Mouse (Mus musculus): Measurements from ENCODE around the gene Prx. TPM values are rescaled to one million over a fixed set of nuclear protein-coding genes. Genes with fewer than 3 reads are reported as not detected.
"Not testable (repeated sequence)": the region's sequence is repeated elsewhere in the genome, so short reads cannot be mapped to it uniquely, and the experiment has no call there.

Prx gene
- total and polyA plus RNA-seq, 2 experiments from 2014 or later: 1.5 to 3.2 TPM

DNA sequence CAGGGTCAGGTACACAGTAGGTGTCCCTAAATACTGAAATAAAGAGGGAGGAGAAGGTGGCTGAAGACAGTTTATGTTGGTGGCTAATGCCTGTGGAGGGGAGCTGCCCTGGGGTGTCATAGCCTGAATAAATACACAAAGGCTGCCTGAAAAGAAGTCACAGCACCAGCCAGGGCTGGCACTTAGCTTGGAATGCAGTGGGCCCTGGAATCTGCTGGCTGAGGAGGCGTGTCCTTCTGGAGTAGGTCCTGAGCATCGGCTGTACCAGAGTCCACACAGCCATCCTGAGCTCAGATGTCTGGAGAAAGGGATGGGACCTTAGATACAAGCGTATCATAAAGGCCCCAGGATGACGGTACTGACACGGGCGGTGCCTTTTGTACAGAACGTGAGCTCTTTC is 7.3 kb upstream of the Prx start:
- WGBS: 83% methylated on average over 7 of the region's 7 CpGs
- no peak overlapping the region for H3K4me3 ChIP-seq (ENCODE audit: low read depth, low read length)
- no peaks in the 10 kb centered on the region for H3K9me3 ChIP-seq (ENCODE audit: low read length)
- no peak overlapping the region for H3K4me2 ChIP-seq (ENCODE audit: low read depth, low read length, poor library complexity, severe bottlenecking)
- no peaks in the 10 kb centered on the region for H3K4me1 ChIP-seq (ENCODE audit: insufficient read depth, low read length)
- no peak for TF ChIP-seq CTCF (IDR thresholded peaks at IDR 0.05)
- DNase-seq (ENCODE audit: low spot score): no peak
- H3K36me3 ChIP-seq (ENCODE audit: insufficient read depth, low read length): no peaks in the 10 kb centered on the region
- no peaks in the 10 kb centered on the region for H3K27me3 ChIP-seq (ENCODE audit: insufficient read depth, low read length)
- no peak overlapping the region for H3K9ac ChIP-seq (replicated peaks; ENCODE audit: low read length, poor library complexity, severe bottlenecking)
- ATAC-seq (ENCODE audit: low FRiP score): no peak
- H3K27ac ChIP-seq (ENCODE audit: low read depth, low read length): no peak overlapping the region

DNA sequence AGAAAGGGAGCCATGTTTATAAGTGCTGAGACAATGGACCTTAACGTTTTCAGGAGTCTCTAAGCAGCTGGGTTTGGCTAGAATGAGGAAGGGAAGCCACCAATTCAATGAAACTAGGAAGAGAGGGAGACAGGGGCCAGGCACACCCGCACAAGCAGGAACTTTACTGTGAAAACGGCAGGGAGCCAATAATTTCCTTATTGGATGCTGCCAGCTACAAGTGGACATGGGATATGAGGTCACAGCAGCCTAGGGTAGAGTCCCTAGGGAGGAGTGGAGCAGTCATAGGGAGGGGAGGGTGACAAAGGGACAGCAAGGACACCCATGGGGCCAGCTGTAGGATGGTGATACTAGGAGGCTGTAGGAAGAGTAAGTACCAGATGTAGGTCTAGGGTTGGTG is 6.1 kb upstream of the Prx start:
- H3K27ac ChIP-seq (ENCODE audit: low read depth, low read length): no peak overlapping the region
- H3K36me3 ChIP-seq (ENCODE audit: insufficient read depth, low read length): no peaks in the 10 kb centered on the region
- no peak overlapping the region for H3K4me3 ChIP-seq (ENCODE audit: low read depth, low read length)
- no peak overlapping the region for H3K4me2 ChIP-seq (ENCODE audit: low read depth, low read length, poor library complexity, severe bottlenecking)
- TF ChIP-seq CTCF (IDR thresholded peaks at IDR 0.05): no peak
- DNase-seq (ENCODE audit: low spot score) (no peak), ATAC-seq (ENCODE audit: low FRiP score) (no peak)
- 69% methylated on average over 3 of the region's 3 CpGs for WGBS
- no peaks in the 10 kb centered on the region for H3K27me3 ChIP-seq (ENCODE audit: insufficient read depth, low read length)
- H3K4me1 ChIP-seq (ENCODE audit: insufficient read depth, low read length): no peaks in the 10 kb centered on the region
- no peak overlapping the region for H3K9ac ChIP-seq (replicated peaks; ENCODE audit: low read length, poor library complexity, severe bottlenecking)
- no peaks in the 10 kb centered on the region for H3K9me3 ChIP-seq (ENCODE audit: low read length)

DNA sequence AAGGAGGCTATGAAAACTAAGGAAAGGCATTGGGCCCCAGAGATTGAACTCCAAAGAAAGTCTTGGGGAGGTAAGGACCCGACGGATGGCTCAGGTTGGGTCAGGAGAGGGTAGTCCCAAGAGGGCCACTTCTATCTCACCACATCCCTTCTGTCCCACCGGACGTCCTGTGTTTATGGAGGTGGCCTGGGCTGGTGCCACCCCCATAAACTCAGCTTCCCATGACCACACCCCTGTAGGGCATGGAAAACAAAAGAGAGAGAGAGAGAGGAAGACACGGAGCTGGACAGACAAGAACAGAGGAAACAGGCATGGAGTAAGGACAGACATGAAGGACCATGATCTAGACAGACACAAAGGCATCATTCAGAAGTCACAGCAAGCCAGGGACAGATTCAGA is 5.7 kb upstream of the Prx start:
- no peak for ATAC-seq (ENCODE audit: low FRiP score)
- Histone ChIP-seq H3K4me3 (ENCODE audit: low read depth, low read length) (no peak overlapping the region), H3K9ac (replicated peaks; ENCODE audit: low read length, poor library complexity, severe bottlenecking) (no peak overlapping the region), H3K36me3 (ENCODE audit: insufficient read depth, low read length) (no peaks in the 10 kb centered on the region), H3K4me1 (ENCODE audit: insufficient read depth, low read length) (no peaks in the 10 kb centered on the region), H3K4me2 (ENCODE audit: low read depth, low read length, poor library complexity, severe bottlenecking) (no peak overlapping the region), H3K9me3 (ENCODE audit: low read length) (no peaks in the 10 kb centered on the region), H3K27me3 (ENCODE audit: insufficient read depth, low read length) (no peaks in the 10 kb centered on the region), H3K27ac (ENCODE audit: low read depth, low read length) (no peak overlapping the region)
- no peak for DNase-seq (ENCODE audit: low spot score)
- WGBS: 89% methylated on average over 5 of the region's 5 CpGs
- TF ChIP-seq CTCF (IDR thresholded peaks at IDR 0.05): no peak

DNA sequence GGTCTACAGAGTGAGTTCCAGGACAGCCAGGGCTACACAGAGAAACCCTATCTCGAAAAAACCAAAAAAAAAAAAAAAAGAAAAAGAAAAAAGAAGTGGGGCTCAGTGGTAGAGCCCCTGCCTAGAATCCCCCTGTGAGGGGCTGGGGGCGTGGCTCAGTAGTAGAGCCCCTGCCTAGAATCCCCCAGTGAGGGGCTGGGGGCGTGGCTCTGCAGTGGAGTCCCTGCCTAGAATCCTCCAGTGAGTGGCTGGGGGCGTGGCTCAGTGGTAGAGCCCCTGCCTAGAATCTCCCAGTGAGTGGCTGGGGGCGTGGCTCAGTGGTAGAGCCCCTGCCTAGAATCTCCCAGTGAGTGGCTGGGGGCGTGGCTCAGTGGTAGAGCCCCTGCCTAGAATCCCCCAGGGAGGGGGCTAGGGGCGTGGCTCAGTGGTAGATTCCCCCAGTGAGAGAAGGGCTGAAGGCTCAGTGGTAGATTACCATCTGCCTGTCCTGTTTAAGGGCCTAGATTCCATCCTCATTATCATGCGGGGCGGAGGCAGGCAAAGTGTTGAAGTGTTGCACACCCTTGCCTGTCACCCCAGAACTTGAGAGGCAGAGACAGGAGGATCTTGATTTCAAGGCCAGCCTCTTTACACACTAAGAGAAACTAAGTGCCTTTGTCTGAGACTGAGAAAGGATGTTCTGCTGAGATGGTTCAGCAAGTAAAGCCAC is 4.3 kb upstream of the Prx start:
- H3K9ac ChIP-seq (replicated peaks; ENCODE audit: low read length, poor library complexity, severe bottlenecking); H3K27ac ChIP-seq (ENCODE audit: low read depth, low read length); H3K4me1 ChIP-seq (ENCODE audit: insufficient read depth, low read length); H3K4me3 ChIP-seq (ENCODE audit: low read depth, low read length); DNase-seq (ENCODE audit: low spot score); H3K36me3 ChIP-seq (ENCODE audit: insufficient read depth, low read length); H3K4me2 ChIP-seq (ENCODE audit: low read depth, low read length, poor library complexity, severe bottlenecking); H3K27me3 ChIP-seq (ENCODE audit: insufficient read depth, low read length); H3K9me3 ChIP-seq (ENCODE audit: low read length); ATAC-seq (ENCODE audit: low FRiP score): not testable (repeated sequence)
- 83% methylated on average over 8 of the region's 9 CpGs for WGBS

DNA sequence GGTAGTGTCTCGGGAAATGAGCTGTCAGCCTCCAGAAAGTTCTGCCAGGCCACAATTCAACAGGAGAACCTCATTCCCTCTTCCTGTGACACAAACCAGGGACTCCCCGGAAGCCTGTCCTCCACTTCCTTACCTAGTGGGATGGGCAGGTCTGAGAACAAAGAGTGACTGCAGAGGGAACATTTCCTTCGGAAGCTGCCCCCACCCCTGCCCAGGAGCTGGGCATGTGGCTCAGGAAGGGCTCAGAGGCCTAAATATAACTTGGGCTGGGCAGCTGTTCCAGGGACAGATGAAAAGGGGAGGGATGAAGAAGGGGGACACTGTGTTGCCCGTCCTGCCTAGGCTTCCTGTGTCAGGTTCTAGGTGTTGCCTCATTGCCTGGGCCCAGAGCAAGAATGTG is 2.5 kb downstream of the Prx start:
- DNase-seq (ENCODE audit: low spot score) (no peak), ATAC-seq (ENCODE audit: low FRiP score) (no peak)
- no peak overlapping the region for H3K27ac ChIP-seq (ENCODE audit: low read depth, low read length)
- WGBS: 83% methylated on average over 4 of the region's 4 CpGs
- H3K9ac ChIP-seq (replicated peaks; ENCODE audit: low read length, poor library complexity, severe bottlenecking): no peak overlapping the region
- no peaks in the 10 kb centered on the region; the same call in 1 of the 2 replicates for H3K4me1 ChIP-seq (ENCODE audit: insufficient read depth, low read length)
- TF ChIP-seq CTCF (IDR thresholded peaks at IDR 0.05): no peak
- H3K36me3 ChIP-seq (ENCODE audit: insufficient read depth, low read length): no peaks in the 10 kb centered on the region
- H3K4me2 ChIP-seq (ENCODE audit: low read depth, low read length, poor library complexity, severe bottlenecking): no peak overlapping the region
- H3K9me3 ChIP-seq (ENCODE audit: low read length): no peaks in the 10 kb centered on the region
- no peaks in the 10 kb centered on the region for H3K27me3 ChIP-seq (ENCODE audit: insufficient read depth, low read length)
- H3K4me3 ChIP-seq (ENCODE audit: low read depth, low read length): no peak overlapping the region

DNA sequence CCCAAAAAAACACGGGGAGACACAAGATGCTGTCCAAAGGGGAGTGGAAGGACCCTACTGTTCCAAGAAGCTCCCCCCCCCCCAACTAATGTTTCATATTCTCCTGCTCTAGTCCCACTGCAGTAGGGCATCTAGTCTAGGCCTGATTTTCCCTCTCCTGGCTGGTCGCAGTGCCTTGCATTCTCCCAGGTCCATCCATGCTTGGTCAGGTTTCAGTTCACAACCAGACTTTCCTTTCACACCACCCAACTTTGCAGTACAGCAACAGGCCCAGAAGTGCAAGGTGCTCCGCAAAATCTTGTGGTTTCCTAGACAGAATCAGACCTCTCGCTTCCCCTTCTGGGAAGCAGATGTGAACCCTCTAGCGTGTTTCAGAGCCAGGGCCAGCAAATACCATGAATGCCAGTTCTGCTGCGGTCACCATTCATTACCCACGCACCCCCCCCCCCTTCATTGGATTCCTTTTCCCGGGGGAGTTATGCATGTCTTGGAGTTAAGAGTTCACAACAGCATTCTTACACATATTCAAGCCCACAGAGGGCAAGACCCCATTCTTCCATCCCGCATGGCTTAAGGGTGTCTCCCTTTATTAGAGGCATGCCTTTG is 7.7 kb downstream of the Prx start:
- H3K36me3 ChIP-seq (ENCODE audit: insufficient read depth, low read length): no peaks in the 10 kb centered on the region
- no peak overlapping the region; the same call in 1 of the 2 replicates for H3K27ac ChIP-seq (ENCODE audit: low read depth, low read length)
- DNase-seq (ENCODE audit: low spot score) (no peak), ATAC-seq (ENCODE audit: low FRiP score) (no peak)
- H3K9ac ChIP-seq (replicated peaks; ENCODE audit: low read length, poor library complexity, severe bottlenecking): peak overlapping the region; percentile 62; the same call in 1 of the 2 replicates
- peak overlapping the region; percentile 57 for H3K4me2 ChIP-seq (ENCODE audit: low read depth, low read length, poor library complexity, severe bottlenecking)
- peak overlapping the region; percentile 48 for H3K4me3 ChIP-seq (ENCODE audit: low read depth, low read length)
- no peaks in the 10 kb centered on the region for H3K9me3 ChIP-seq (ENCODE audit: low read length)
- WGBS: 48% methylated on average over 9 of the region's 9 CpGs
- TF ChIP-seq CTCF (IDR thresholded peaks at IDR 0.05): no peak
- no peaks in the 10 kb centered on the region for H3K27me3 ChIP-seq (ENCODE audit: insufficient read depth, low read length)
- H3K4me1 ChIP-seq (ENCODE audit: insufficient read depth, low read length): peaks cover 4% of the 10 kb centered on the region; the same call in 1 of the 2 replicates

All from midbrain, postnatal 0 days (tissue).